Mouse (Mus musculus) CH12.LX (cell line): ENCODE measurements around the gene Rbfox1. TPM values are rescaled to one million over a fixed set of nuclear protein-coding genes. Genes with fewer than 3 reads are reported as not detected.

Source experiments
- DNase-seq: peaks from one replicate; pipeline ENCODE4 v3.0.0-alpha.2; 2013; ENCODE audit errors: extremely low read depth
- H3K27ac ChIP-seq: 2 replicates; pipeline ENCODE4 v1.5.1; 2012; ENCODE audit warnings: low read depth, mild to moderate bottlenecking, control low read depth, moderate library complexity; ENCODE audit not compliant: insufficient read depth
- H3K27me3 ChIP-seq: replicated peaks from 2 replicates; pipeline ENCODE3; 2012; ENCODE audit warnings: inconsistent platforms
- H3K36me3 ChIP-seq, 2 experiments: replicated peaks in 1 of 2; 2 replicates each; pipeline versions ENCODE3 to v1.6.1; 2012; ENCODE audit warnings: inconsistent platforms in 1 of 2, low read length in 1 of 2, mild to moderate bottlenecking in 1 of 2, mixed read lengths in 1 of 2, moderate library complexity in 1 of 2; ENCODE audit not compliant: control insufficient read depth in 1 of 2, insufficient read depth in 1 of 2
- H3K4me1 ChIP-seq, 2 experiments: 2 replicates each; pipeline ENCODE4 v1.6.1; 2012; ENCODE audit warnings: inconsistent platforms in 1 of 2, moderate library complexity in 1 of 2; ENCODE audit not compliant: insufficient read depth in 2 of 2, control insufficient read depth in 1 of 2
- H3K4me2 ChIP-seq: 2 replicates; pipeline ENCODE4 v1.6.1; 2012; ENCODE audit warnings: low read depth, mild to moderate bottlenecking, control low read depth; ENCODE audit not compliant: poor library complexity, insufficient read depth, severe bottlenecking
- H3K4me3 ChIP-seq, 3 experiments: fragments of 150-350 bp in 1 of 3; sonication (generic) in 1 of 3; replicated peaks in 1 of 3; 2 replicates each; pipeline versions ENCODE3 to v1.5.1; 2011 to 2012; ENCODE audit warnings: low read depth in 2 of 3, low read length in 2 of 3, mild to moderate bottlenecking in 2 of 3, moderate library complexity in 2 of 3, control low read depth in 1 of 3, improper control_type of control experiment in 1 of 3, inconsistent platforms in 1 of 3, mixed read lengths in 1 of 3; ENCODE audit not compliant: poor library complexity in 1 of 3
- H3K79me2 ChIP-seq: replicated peaks from 2 replicates; pipeline ENCODE4 v1.6.1; 2012; ENCODE audit warnings: mild to moderate bottlenecking, moderate library complexity; ENCODE audit not compliant: control insufficient read depth, poor library complexity, insufficient read depth, severe bottlenecking; ENCODE audit errors: extremely low read depth
- H3K9ac ChIP-seq: 2 replicates; pipeline ENCODE4 v1.6.1; 2012; ENCODE audit warnings: low read depth, mild to moderate bottlenecking, control low read depth, moderate library complexity; ENCODE audit not compliant: insufficient read depth
- H3K9me3 ChIP-seq: replicated peaks from 2 replicates; pipeline ENCODE3; 2012; ENCODE audit warnings: low read length, inconsistent platforms, mixed read lengths
- BHLHE40 ChIP-seq: IDR thresholded peaks from 2 replicates; pipeline ENCODE4 v1.6.1; 2011; ENCODE audit warnings: mild to moderate bottlenecking, low read depth, low read length, improper control_type of control experiment
- CHD1 ChIP-seq: IDR thresholded peaks from 2 replicates; pipeline ENCODE4 v1.6.1; 2012; ENCODE audit warnings: low read depth, low read length, improper control_type of control experiment, inconsistent platforms
- CTCF ChIP-seq, 2 experiments: IDR thresholded peaks in 1 of 2; conservative IDR thresholded peaks in 1 of 2; 2 replicates each; pipeline ENCODE4 v1.5.1; 2011 to 2012; ENCODE audit warnings: low read depth in 2 of 2, low read length in 2 of 2, improper control_type of control experiment in 1 of 2, inconsistent platforms in 1 of 2, mild to moderate bottlenecking in 1 of 2, moderate library complexity in 1 of 2
- E2F4 ChIP-seq: IDR thresholded peaks from 2 replicates; pipeline ENCODE4 v1.6.1; 2011; ENCODE audit warnings: low read depth, low read length, improper control_type of control experiment; ENCODE audit not compliant: insufficient replicate concordance
- ELF1 ChIP-seq: IDR thresholded peaks from 2 replicates; pipeline ENCODE4 v1.6.1; 2014; ENCODE audit warnings: low read depth, mild to moderate bottlenecking, inconsistent platforms, low read length, improper control_type of control experiment
- GABPA ChIP-seq: IDR thresholded peaks from 2 replicates; pipeline ENCODE4 v1.6.1; 2012; ENCODE audit warnings: low read depth, low read length, improper control_type of control experiment, inconsistent platforms; ENCODE audit not compliant: insufficient replicate concordance
- JUND ChIP-seq: conservative IDR thresholded peaks from 2 replicates; pipeline ENCODE4 v1.6.1; 2011; ENCODE audit warnings: low read depth, low read length, improper control_type of control experiment
- MAX ChIP-seq: IDR thresholded peaks from 2 replicates; pipeline ENCODE4 v1.6.1; 2011; ENCODE audit warnings: low read length, improper control_type of control experiment
- MXI1 ChIP-seq: IDR thresholded peaks from 2 replicates; pipeline ENCODE4 v1.6.1; 2011; ENCODE audit warnings: mild to moderate bottlenecking, low read depth, low read length, improper control_type of control experiment
- NELFE ChIP-seq: IDR thresholded peaks from 2 replicates; pipeline ENCODE4 v1.6.1; 2011; ENCODE audit warnings: low read depth, low read length, improper control_type of control experiment
- NRF1 ChIP-seq: IDR thresholded peaks from 2 replicates; pipeline ENCODE4 v1.6.1; 2014; ENCODE audit warnings: low read depth, mild to moderate bottlenecking, inconsistent platforms, low read length, improper control_type of control experiment, moderate library complexity
- PAX5 ChIP-seq: IDR thresholded peaks from 2 replicates; pipeline ENCODE4 v1.6.1; 2012; ENCODE audit warnings: low read length, inconsistent platforms, mixed read lengths
- POLR2AphosphoS2 ChIP-seq: IDR thresholded peaks from 2 replicates; pipeline ENCODE4 v1.6.1; 2011; ENCODE audit warnings: low read depth, low read length, improper control_type of control experiment
- RAD21 ChIP-seq: IDR thresholded peaks from 2 replicates; pipeline ENCODE4 v1.6.1; 2011; ENCODE audit warnings: low read depth, mild to moderate bottlenecking, low read length, improper control_type of control experiment, moderate library complexity
- UBTF ChIP-seq: IDR thresholded peaks from 2 replicates; pipeline ENCODE4 v1.6.1; 2012; ENCODE audit warnings: low read depth, mild to moderate bottlenecking, inconsistent platforms, low read length, improper control_type of control experiment, moderate library complexity
- USF1 ChIP-seq: IDR thresholded peaks from 2 replicates; pipeline ENCODE4 v1.6.1; 2014; ENCODE audit warnings: low read depth, mild to moderate bottlenecking, inconsistent platforms, low read length, improper control_type of control experiment
- USF2 ChIP-seq: conservative IDR thresholded peaks from 2 replicates; pipeline ENCODE4 v1.6.1; 2011; ENCODE audit warnings: low read depth, low read length, improper control_type of control experiment
- ZMIZ1 ChIP-seq: IDR thresholded peaks from 2 replicates; pipeline ENCODE4 v1.6.1; 2012; ENCODE audit warnings: low read depth, mild to moderate bottlenecking, inconsistent platforms, low read length, improper control_type of control experiment
- dilution Hi-C: fragments of 300-500 bp; cut with MboI; formaldehyde crosslinking; loops from 2 replicates; pipeline ENCODE4 v1.14.3; 2020; ENCODE audit warnings: low sequenced_read_pairs; ENCODE audit not compliant: extremely low pct_unique_long_range_greater_than_20kb, extremely low pct_ligation_motif_present
- in situ Hi-C: fragments of 300-500 bp; cut with MboI; formaldehyde crosslinking; loops from 3 replicates; pipeline ENCODE4 v1.14.3; 2019; ENCODE audit warnings: low sequenced_read_pairs, low pct_ligation_motif_present, low pct_unique_long_range_greater_than_20kb, mixed read lengths
- polyA plus RNA-seq: library from polyadenylated mRNA; unstranded; fragments of >175 nt; gene quantifications from 2 replicates; pipeline ENCODE4 v1.2.1, GENCODE M21; 2012; ENCODE audit warnings: low read depth; ENCODE audit not compliant: insufficient read length
- total RNA-seq, 2 experiments: library from RNA; depleted of rRNA; stranded (reverse); fragments of 300-350 nt in 1 of 2; fragments of >200 nt in 1 of 2; gene quantifications; 2 replicates each; pipeline ENCODE4 v1.2.3; 2012 to 2014

The Rbfox1 gene
- total and polyA plus RNA-seq, 3 experiments, result not detected

DNA sequence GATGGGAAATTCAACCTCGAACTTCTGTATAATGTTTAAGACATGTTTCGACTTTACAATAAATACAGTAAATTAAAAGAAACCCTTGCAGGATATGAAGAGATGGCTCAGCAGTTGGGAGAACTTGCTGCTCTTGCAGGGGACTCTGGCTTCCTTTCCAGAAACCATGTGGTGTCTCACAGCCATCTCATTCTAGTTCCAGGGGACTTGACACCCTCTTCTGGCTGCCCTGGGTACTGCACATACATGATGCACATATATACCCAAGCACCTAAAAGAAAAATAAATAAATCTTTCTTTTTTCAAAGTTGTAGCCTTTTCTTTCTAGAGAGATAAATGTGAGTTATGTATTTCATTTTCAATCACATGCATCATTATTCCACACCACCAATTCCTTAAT is 512.5 kb downstream of the Rbfox1 start:
- no peaks in the 10 kb centered on the region for H3K27me3 ChIP-seq
- DNase-seq, result peak; percentile 4
- H3K9me3 ChIP-seq, result peaks cover 75% of the 10 kb centered on the region
- no peaks in the 10 kb centered on the region for H3K4me1 ChIP-seq
- H3K9ac ChIP-seq, result no peak overlapping the region
- no peak overlapping the region for H3K27ac ChIP-seq
- no peak overlapping the region for H3K4me3 ChIP-seq
- in situ Hi-C loops (no loop called here), dilution Hi-C loops (no loop called here)
- TF ChIP-seq MXI1, result no peak
- peak; percentile 9 to 26; a peak in 1 of 4 replicates for TF ChIP-seq CTCF (conservative IDR thresholded peaks at IDR 0.05 in 1 of 2, IDR thresholded peaks at IDR 0.05 in 1 of 2; ENCODE audit: low read depth in 2 of 2, low read length in 2 of 2)
- no peak overlapping the region for H3K4me2 ChIP-seq
- H3K36me3 ChIP-seq, result no peaks in the 10 kb centered on the region
- H3K79me2 ChIP-seq, result no peaks in the 10 kb centered on the region

DNA sequence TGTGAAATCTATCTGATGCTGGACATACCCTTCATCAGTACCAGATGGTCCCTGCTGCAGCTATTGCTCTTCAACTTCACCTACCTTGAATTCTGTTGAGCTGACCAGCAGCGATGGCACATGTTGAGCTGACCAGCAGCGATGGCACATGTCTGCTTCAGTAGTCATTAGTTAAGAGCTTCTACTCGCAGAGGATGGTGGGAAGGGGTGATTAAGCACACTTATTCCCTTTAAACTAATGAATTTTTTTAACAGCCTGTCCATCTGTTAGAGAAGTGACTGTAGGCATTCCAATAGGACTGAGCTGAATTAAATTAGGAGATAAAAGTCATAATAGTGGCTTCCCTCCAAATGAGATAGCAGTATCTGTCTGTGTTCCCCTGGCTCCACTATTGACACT is 517.7 kb downstream of the Rbfox1 start:
- Histone ChIP-seq H3K4me1 (no peaks in the 10 kb centered on the region), H3K9ac (no peak overlapping the region), H3K4me2 (no peak overlapping the region), H3K9me3 (peaks cover 85% of the 10 kb centered on the region), H3K4me3 (no peak overlapping the region), H3K79me2 (no peaks in the 10 kb centered on the region), H3K27ac (no peak overlapping the region), H3K36me3 (no peaks in the 10 kb centered on the region), H3K27me3 (no peaks in the 10 kb centered on the region)
- dilution Hi-C loops, result no loop called here
- TF ChIP-seq MAX, result no peak
- no peak for TF ChIP-seq ZMIZ1
- no peak for TF ChIP-seq USF1
- no peak for TF ChIP-seq UBTF
- TF ChIP-seq E2F4, result no peak
- DNase-seq, result no peak
- in situ Hi-C loops, result no loop called here

DNA sequence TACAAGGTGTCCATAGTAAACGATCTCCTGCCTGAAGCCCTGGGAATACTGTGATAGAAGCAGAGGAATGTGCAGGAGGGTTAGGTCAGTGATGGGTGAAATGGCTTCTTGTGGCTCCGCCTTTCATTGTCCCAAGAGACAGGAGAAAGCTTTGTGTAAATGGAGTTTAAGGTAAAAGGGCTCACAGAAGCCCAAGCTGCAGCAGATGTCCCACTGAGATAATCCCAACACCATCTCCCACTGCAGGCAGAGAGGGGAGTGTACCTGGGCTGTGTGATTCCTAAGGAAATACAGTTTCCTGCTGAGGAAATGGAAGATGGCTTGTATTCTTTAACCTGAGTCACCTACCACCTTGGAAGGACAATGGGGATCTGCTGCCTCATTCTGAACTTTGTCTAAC is 529.7 kb downstream of the Rbfox1 start:
- no peak overlapping the region for H3K4me3 ChIP-seq
- H3K9me3 ChIP-seq, result peaks cover 84% of the 10 kb centered on the region
- H3K27ac ChIP-seq, result no peak overlapping the region
- H3K4me1 ChIP-seq, result no peaks in the 10 kb centered on the region
- no peaks in the 10 kb centered on the region for H3K79me2 ChIP-seq
- dilution Hi-C loops, result no loop called here
- no peaks in the 10 kb centered on the region for H3K27me3 ChIP-seq
- H3K36me3 ChIP-seq, result no peaks in the 10 kb centered on the region
- DNase-seq, result no peak
- no peak overlapping the region for H3K4me2 ChIP-seq
- H3K9ac ChIP-seq, result no peak overlapping the region
- TF ChIP-seq NELFE (no peak), POLR2AphosphoS2 (no peak), CHD1 (no peak), USF2 (no peak), GABPA (no peak), RAD21 (no peak), ELF1 (no peak), JUND (no peak), NRF1 (no peak), E2F4 (no peak), PAX5 (no peak), BHLHE40 (no peak)
- TF ChIP-seq, all 38 proteins: peak for 0
- in situ Hi-C loops, result no loop called here
